Mouse (Mus musculus): ENCODE results near the gene Csgalnact2. TPM values are rescaled to one million over a fixed set of nuclear protein-coding genes. Genes with fewer than 3 reads are reported as not detected.

Gene Csgalnact2
- polyA plus RNA-seq, 2 experiments: 4.5 to 8.6 TPM

GRCm38 (mm10) chr6:118078751-118079150, 60.2 kb downstream of the Csgalnact2 start:
- no peaks in the 10 kb centered on the region for H3K9me3 ChIP-seq (ENCODE audit: control insufficient read depth, low read length)
- no peaks in the 10 kb centered on the region for H3K27me3 ChIP-seq (ENCODE audit: control insufficient read depth, insufficient read depth, low read length)
- no peaks in the 10 kb centered on the region for H3K36me3 ChIP-seq (replicated peaks; ENCODE audit: control insufficient read depth, insufficient read depth, low read depth)
- H3K4me2 ChIP-seq (ENCODE audit: low read depth): no peak overlapping the region
- TF ChIP-seq CTCF (IDR thresholded peaks at IDR 0.05; ENCODE audit: low read depth) (no peak), EP300 (IDR thresholded peaks at IDR 0.05; ENCODE audit: low read depth) (no peak)
- DNase-seq (ENCODE audit: low read depth in 3 of 3, low spot score in 3 of 3) (no peak), ATAC-seq (ENCODE audit: insufficient read depth) (no peak)
- H3K4me3 ChIP-seq (ENCODE audit: insufficient read depth in 1 of 2, low read depth in 2 of 2, low read length in 2 of 2): no peak overlapping the region
- H3K9ac ChIP-seq (replicated peaks): no peak overlapping the region
- H3K4me1 ChIP-seq (replicated peaks; ENCODE audit: control insufficient read depth in 2 of 2, insufficient read depth in 2 of 2, low read length in 1 of 2): no peaks in the 10 kb centered on the region
- 45% methylated on average over 10 of the region's 10 CpGs for WGBS (ENCODE audit: insufficient replicate concordance)
- no peak overlapping the region for H3K27ac ChIP-seq

GRCm38 (mm10) chr6:118077421-118077820, 61.5 kb downstream of the Csgalnact2 start:
- H3K27me3 ChIP-seq (ENCODE audit: control insufficient read depth, insufficient read depth, low read length): no peaks in the 10 kb centered on the region
- no peak overlapping the region for H3K4me2 ChIP-seq (ENCODE audit: low read depth)
- no peak overlapping the region for H3K9ac ChIP-seq (replicated peaks)
- DNase-seq (ENCODE audit: low read depth in 3 of 3, low spot score in 3 of 3) (no peak), ATAC-seq (ENCODE audit: insufficient read depth) (no peak)
- TF ChIP-seq CTCF (IDR thresholded peaks at IDR 0.05; ENCODE audit: low read depth): no peak
- TF ChIP-seq EP300 (IDR thresholded peaks at IDR 0.05; ENCODE audit: low read depth): no peak
- H3K36me3 ChIP-seq (replicated peaks; ENCODE audit: control insufficient read depth, insufficient read depth, low read depth): no peaks in the 10 kb centered on the region
- H3K9me3 ChIP-seq (ENCODE audit: control insufficient read depth, low read length): no peaks in the 10 kb centered on the region
- no peaks in the 10 kb centered on the region for H3K4me1 ChIP-seq (replicated peaks; ENCODE audit: control insufficient read depth in 2 of 2, insufficient read depth in 2 of 2, low read length in 1 of 2)
- 26% methylated on average over 7 of the region's 7 CpGs for WGBS (ENCODE audit: insufficient replicate concordance)
- H3K27ac ChIP-seq: no peak overlapping the region
- H3K4me3 ChIP-seq (ENCODE audit: insufficient read depth in 1 of 2, low read depth in 2 of 2, low read length in 2 of 2): no peak overlapping the region

- WGBS (ENCODE audit: insufficient replicate concordance): 81% methylated on average over 8 of the region's 8 CpGs
- H3K4me2 ChIP-seq (ENCODE audit: low read depth): no peak overlapping the region
- no peaks in the 10 kb centered on the region for H3K4me1 ChIP-seq (replicated peaks; ENCODE audit: control insufficient read depth in 2 of 2, insufficient read depth in 2 of 2, low read length in 1 of 2)
- ATAC-seq (ENCODE audit: insufficient read depth) (no peak), DNase-seq (ENCODE audit: low read depth in 3 of 3, low spot score in 3 of 3) (no peak)
- H3K27me3 ChIP-seq (ENCODE audit: control insufficient read depth, insufficient read depth, low read length): no peaks in the 10 kb centered on the region
- no peak overlapping the region for H3K4me3 ChIP-seq (ENCODE audit: insufficient read depth in 1 of 2, low read depth in 2 of 2, low read length in 2 of 2)
- no peak overlapping the region for H3K9ac ChIP-seq (replicated peaks)
- H3K36me3 ChIP-seq (replicated peaks; ENCODE audit: control insufficient read depth, insufficient read depth, low read depth): no peaks in the 10 kb centered on the region
- H3K9me3 ChIP-seq (ENCODE audit: control insufficient read depth, low read length): no peaks in the 10 kb centered on the region
- TF ChIP-seq CTCF (IDR thresholded peaks at IDR 0.05; ENCODE audit: low read depth) (no peak), EP300 (IDR thresholded peaks at IDR 0.05; ENCODE audit: low read depth) (no peak)
- H3K27ac ChIP-seq: no peak overlapping the region
Measured at GRCm38 (mm10) chr6:118076748-118077147, 62.2 kb downstream of the Csgalnact2 start.

- no peaks in the 10 kb centered on the region for H3K9me3 ChIP-seq (ENCODE audit: control insufficient read depth, low read length)
- no peak overlapping the region for H3K4me2 ChIP-seq (ENCODE audit: low read depth)
- H3K4me3 ChIP-seq (ENCODE audit: insufficient read depth in 1 of 2, low read depth in 2 of 2, low read length in 2 of 2): no peak overlapping the region
- TF ChIP-seq CTCF (IDR thresholded peaks at IDR 0.05; ENCODE audit: low read depth) (no peak), EP300 (IDR thresholded peaks at IDR 0.05; ENCODE audit: low read depth) (no peak)
- no peak overlapping the region for H3K9ac ChIP-seq (replicated peaks)
- no peaks in the 10 kb centered on the region for H3K27me3 ChIP-seq (ENCODE audit: control insufficient read depth, insufficient read depth, low read length)
- no peak overlapping the region for H3K27ac ChIP-seq
- DNase-seq (ENCODE audit: low read depth in 3 of 3, low spot score in 3 of 3) (no peak), ATAC-seq (ENCODE audit: insufficient read depth) (no peak)
- 54% methylated on average over 3 of the region's 3 CpGs for WGBS (ENCODE audit: insufficient replicate concordance)
- no peaks in the 10 kb centered on the region for H3K36me3 ChIP-seq (replicated peaks; ENCODE audit: control insufficient read depth, insufficient read depth, low read depth)
- no peaks in the 10 kb centered on the region for H3K4me1 ChIP-seq (replicated peaks; ENCODE audit: control insufficient read depth in 2 of 2, insufficient read depth in 2 of 2, low read length in 1 of 2)
Measured at GRCm38 (mm10) chr6:118076256-118076655, 62.7 kb downstream of the Csgalnact2 start.

- no peaks in the 10 kb centered on the region for H3K4me1 ChIP-seq (replicated peaks; ENCODE audit: control insufficient read depth in 2 of 2, insufficient read depth in 2 of 2, low read length in 1 of 2)
- no peak for DNase-seq (ENCODE audit: low read depth in 3 of 3, low spot score in 3 of 3)
Measured at GRCm38 (mm10) chr6:118074151-118074550, 64.8 kb downstream of the Csgalnact2 start.

More at GRCm38 (mm10) chr6:118074151-118074550, 64.8 kb downstream of the Csgalnact2 start:
- H3K4me3 ChIP-seq (ENCODE audit: insufficient read depth in 1 of 2, low read depth in 2 of 2, low read length in 2 of 2): no peak overlapping the region
- no peaks in the 10 kb centered on the region for H3K9me3 ChIP-seq (ENCODE audit: control insufficient read depth, low read length)
- WGBS (ENCODE audit: insufficient replicate concordance): 38% methylated on average over 3 of the region's 3 CpGs
- no peak overlapping the region for H3K9ac ChIP-seq (replicated peaks)
- no peaks in the 10 kb centered on the region for H3K36me3 ChIP-seq (replicated peaks; ENCODE audit: control insufficient read depth, insufficient read depth, low read depth)
- no peak for TF ChIP-seq CTCF (IDR thresholded peaks at IDR 0.05; ENCODE audit: low read depth)
- TF ChIP-seq EP300 (IDR thresholded peaks at IDR 0.05; ENCODE audit: low read depth): no peak
- H3K27ac ChIP-seq: no peak overlapping the region
- no peak for ATAC-seq (ENCODE audit: insufficient read depth)
- no peak overlapping the region for H3K4me2 ChIP-seq (ENCODE audit: low read depth)
- no peaks in the 10 kb centered on the region for H3K27me3 ChIP-seq (ENCODE audit: control insufficient read depth, insufficient read depth, low read length)

Data from liver, embryonic 14.5 days (tissue).